Mouse (Mus musculus) kidney, adult 11 months (tissue): ENCODE results near the gene Scgb1b30.
"Not testable (repeated sequence)": the region's sequence is repeated elsewhere in the genome, so short reads cannot be mapped to it uniquely, and the experiment has no call there.

ENCODE experiments used
- DNase-seq: peaks from one replicate; pipeline ENCODE4 v3.0.0; 2022

Gene Scgb1b30

GRCm38 (mm10) chr7:34094911-34095481, at the start of gene Scgb1b30:
Scgb1b30 (plus strand) TSS chr7:34095431.
- DNase-seq: no peak

GRCm38 (mm10) chr7:34068132-34068531, 27.1 kb upstream of the Scgb1b30 start:
- DNase-seq: not testable (repeated sequence)

GRCm38 (mm10) chr7:34100002-34100401, 4.8 kb downstream of the Scgb1b30 start:
- DNase-seq: no peak

- DNase-seq: no peak
Measured at GRCm38 (mm10) chr7:34101276-34101675, 6.0 kb downstream of the Scgb1b30 start.

- DNase-seq: no peak
Measured at GRCm38 (mm10) chr7:34109190-34109589, 14.0 kb downstream of the Scgb1b30 start.

- peak; percentile 23 for DNase-seq
Measured at GRCm38 (mm10) chr7:34116601-34117000, 21.4 kb downstream of the Scgb1b30 start.

GRCm38 (mm10) chr7:34120636-34121035, 25.4 kb downstream of the Scgb1b30 start:
- DNase-seq: not testable (repeated sequence)

GRCm38 (mm10) chr7:34122987-34123720, 27.9 kb downstream of the Scgb1b30 start:
- no peak for DNase-seq

GRCm38 (mm10) chr7:34125346-34125745, 30.1 kb downstream of the Scgb1b30 start:
- DNase-seq: no peak

- no peak for DNase-seq
Measured at GRCm38 (mm10) chr7:34126291-34126690, 31.1 kb downstream of the Scgb1b30 start.

- DNase-seq: no peak
Measured at GRCm38 (mm10) chr7:34131118-34131517, 35.9 kb downstream of the Scgb1b30 start.

- no peak for DNase-seq
Measured at GRCm38 (mm10) chr7:34131959-34132354, 36.7 kb downstream of the Scgb1b30 start.

GRCm38 (mm10) chr7:34132355-34133079, 37.3 kb downstream of the Scgb1b30 start:
- DNase-seq: peak; percentile 11

- peak; percentile 76 for DNase-seq
Measured at GRCm38 (mm10) chr7:34133117-34133762, 38.0 kb downstream of the Scgb1b30 start, which contains the start of gene Wtip. Wtip (minus strand) TSS chr7:34133268.

GRCm38 (mm10) chr7:34134336-34134735, 39.1 kb downstream of the Scgb1b30 start:
- DNase-seq: no peak

GRCm38 (mm10) chr7:34139493-34139892, 44.3 kb downstream of the Scgb1b30 start:
- DNase-seq: no peak

GRCm38 (mm10) chr7:34141123-34141522, 45.9 kb downstream of the Scgb1b30 start:
- DNase-seq: no peak

GRCm38 (mm10) chr7:34147193-34147592, 52.0 kb downstream of the Scgb1b30 start:
- no peak for DNase-seq
